In the genomic region with DNA sequence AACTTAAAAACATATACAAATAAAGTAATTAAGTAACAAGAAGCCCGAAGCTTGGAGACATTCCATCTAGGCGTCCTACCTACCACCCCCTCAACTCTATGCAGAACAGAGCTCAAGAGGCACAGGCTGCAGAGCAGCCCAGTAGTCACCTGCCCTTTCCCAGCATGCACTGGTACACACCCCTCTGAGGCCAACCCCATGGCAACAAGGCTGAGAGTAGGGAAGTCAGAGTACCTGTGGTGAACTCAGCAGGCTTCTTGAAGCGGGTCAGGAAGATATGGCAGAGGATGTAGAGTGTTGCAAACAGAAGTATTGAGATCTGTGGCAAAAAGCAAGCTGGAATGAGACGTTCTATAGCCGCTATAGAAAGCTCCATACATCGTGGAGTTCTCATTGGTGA, we compare ENCODE assay signal across 23 mouse cellular contexts. TPM values are rescaled to one million over a fixed set of nuclear protein-coding genes. Genes with fewer than 3 reads are reported as not detected.
DNase-seq lines count a peak whose midpoint lies in the region; ATAC-seq and TF ChIP-seq lines count a peak whose summit lies in the region.
"Had no signal": no experiment of that assay in that cellular context is flagged by ENCODE, and none has a peak within 500 bp of the region (broad histone marks: within the 10 kb centered on the region; RNA-seq: fewer than 3 reads in every experiment).

No protein-coding gene starts in this region.

- no peak for ATAC-seq in forebrain, embryonic 13.5 days
- ATAC-seq in forebrain, embryonic 16.5 days, result no peak
- ATAC-seq in midbrain, embryonic 13.5 days, result no peak
- ATAC-seq: hindbrain, embryonic 16.5 days; inflammation-experienced regulatory T-cells, adult 6 months had no signal

- TF ChIP-seq POLR2A in thymus, adult 2 months (IDR thresholded peaks at IDR 0.05; ENCODE audit: control insufficient read depth, extremely low read depth, insufficient read depth, low read length, poor library complexity), result no peak

- TF ChIP-seq CTCF in thymus, adult 2 months (IDR thresholded peaks at IDR 0.05; ENCODE audit: borderline replicate concordance, control insufficient read depth, extremely low read depth, insufficient read depth, low read length, poor library complexity), result no peak
- TF ChIP-seq CTCF in left cerebral cortex, adult 2 months (IDR thresholded peaks at IDR 0.05), result no peak

- intact Hi-C loops in left cerebral cortex, adult 2 months (cut with DNase I), result loop anchor here (5.0 to 10.0 kb wide), 2 partner anchors 33 to 380 kb away; partner anchors contain the start of genes Fam186b and Prpf40b

- no peak overlapping the region for H3K4me3 ChIP-seq in forebrain, embryonic 13.5 days
- no peak overlapping the region for H3K4me3 ChIP-seq in forebrain, embryonic 16.5 days (replicated peaks; ENCODE audit: low read length)
- no peak overlapping the region for H3K4me3 ChIP-seq in midbrain, embryonic 13.5 days (replicated peaks)
- H3K4me3 ChIP-seq in midbrain, embryonic 10.5 days, result no peak overlapping the region
- no peak overlapping the region for H3K4me3 ChIP-seq in thymus, adult 2 months (ENCODE audit: control insufficient read depth, insufficient read depth, low read length)
- H3K4me3 ChIP-seq in left cerebral cortex, adult 2 months, result no peak overlapping the region
- H3K4me3 ChIP-seq: embryonic facial prominence, embryonic 13.5 days; gastrocnemius, adult 2 months; hindbrain, embryonic 12.5 days had no signal

- 94% methylated on average over 6 of the region's 6 CpGs for WGBS in forebrain, embryonic 13.5 days
- 93% methylated on average over 6 of the region's 6 CpGs for WGBS in forebrain, embryonic 16.5 days
- 95% methylated on average over 6 of the region's 6 CpGs for WGBS in midbrain, embryonic 13.5 days
- 92% methylated on average over 6 of the region's 6 CpGs for WGBS in midbrain, embryonic 10.5 days
- 92% methylated on average over 6 of the region's 6 CpGs for WGBS in thymus, adult 2 months

- no peaks in the 10 kb centered on the region for H3K27me3 ChIP-seq in forebrain, embryonic 13.5 days
- H3K27me3 ChIP-seq in forebrain, embryonic 16.5 days (replicated peaks; ENCODE audit: control insufficient read depth, insufficient read depth, low read length), result no peaks in the 10 kb centered on the region
- no peaks in the 10 kb centered on the region for H3K27me3 ChIP-seq in midbrain, embryonic 13.5 days
- H3K27me3 ChIP-seq in midbrain, embryonic 10.5 days (ENCODE audit: low read depth, poor library complexity, severe bottlenecking), result no peaks in the 10 kb centered on the region
- no peaks in the 10 kb centered on the region for H3K27me3 ChIP-seq in thymus, adult 2 months (ENCODE audit: control insufficient read depth, insufficient read depth, low read length)
- no peaks in the 10 kb centered on the region for H3K27me3 ChIP-seq in splenic B cell, adult 2 months (ENCODE audit: control insufficient read depth, insufficient read depth, low read length, poor library complexity, severe bottlenecking)
- H3K27me3 ChIP-seq: embryonic facial prominence, embryonic 13.5 days; hindbrain, embryonic 12.5 days had no signal

- H3K27ac ChIP-seq in forebrain, embryonic 13.5 days, result no peak overlapping the region
- no peak overlapping the region for H3K27ac ChIP-seq in forebrain, embryonic 16.5 days (ENCODE audit: low read length)
- H3K27ac ChIP-seq in midbrain, embryonic 13.5 days, result no peak overlapping the region
- no peak overlapping the region for H3K27ac ChIP-seq in midbrain, embryonic 10.5 days (replicated peaks)
- no peak overlapping the region for H3K27ac ChIP-seq in thymus, adult 2 months (ENCODE audit: control insufficient read depth, insufficient read depth, low read length)
- H3K27ac ChIP-seq in left cerebral cortex, adult 2 months, result no peak overlapping the region
- H3K27ac ChIP-seq: embryonic facial prominence, embryonic 13.5 days; gastrocnemius, adult 2 months; hindbrain, embryonic 12.5 days had no signal

- 0 out of 2 replicates have a peak overlapping the region, but pooled peaks have one; percentile 66 for H3K4me2 ChIP-seq in forebrain, embryonic 13.5 days
- H3K4me2 ChIP-seq in forebrain, embryonic 16.5 days (ENCODE audit: low read length), result no peak overlapping the region
- 0 out of 2 replicates have a peak overlapping the region, but pooled peaks have one; percentile 72 for H3K4me2 ChIP-seq in midbrain, embryonic 13.5 days (replicated peaks)
- H3K4me2 ChIP-seq: embryonic facial prominence, embryonic 13.5 days had no signal

- H3K36me3 ChIP-seq in forebrain, embryonic 13.5 days (ENCODE audit: poor library complexity, severe bottlenecking), result peaks cover 55% of the 10 kb centered on the region
- H3K36me3 ChIP-seq in forebrain, embryonic 16.5 days (ENCODE audit: control insufficient read depth, insufficient read depth), result peaks cover 18% of the 10 kb centered on the region
- peaks cover 47% of the 10 kb centered on the region for H3K36me3 ChIP-seq in midbrain, embryonic 13.5 days
- H3K36me3 ChIP-seq in midbrain, embryonic 10.5 days, result peaks cover 57% of the 10 kb centered on the region
- peaks cover 36% of the 10 kb centered on the region for H3K36me3 ChIP-seq in thymus, adult 2 months (ENCODE audit: control insufficient read depth, insufficient read depth, low read length)
- peaks cover 5% of the 10 kb centered on the region for H3K36me3 ChIP-seq in splenic B cell, adult 2 months (ENCODE audit: control insufficient read depth, insufficient read depth, low read length, poor library complexity, severe bottlenecking)

- no peak for DNase-seq in midbrain, embryonic 10.5 days (ENCODE audit: low spot score)
- peak; percentile 25 for DNase-seq in thymus, adult 2 months
- DNase-seq in thymus, postnatal 10 days (ENCODE audit: low spot score in 2 of 2), result no peak
- DNase-seq in splenic B cell, adult 2 months (ENCODE audit: low read depth, low spot score), result peak; percentile 25
- no peak for DNase-seq in left cerebral cortex, adult 2 months (ENCODE audit: extremely low spot score in 1 of 2, low spot score in 2 of 2)
- DNase-seq: adrenal gland, postnatal 14 days; cerebellum, adult 11-12 months; cerebellum, adult 9-10 months; cerebellum, postnatal 25 days; gastrocnemius, adult 2 months; gastrocnemius, postnatal 25 days; heart, postnatal 10 days; heart, postnatal 4 days had no signal

- H3K4me1 ChIP-seq in forebrain, embryonic 13.5 days, result peaks cover 29% of the 10 kb centered on the region
- H3K4me1 ChIP-seq in forebrain, embryonic 16.5 days (replicated peaks; ENCODE audit: control insufficient read depth, insufficient read depth, low read length), result peaks cover 26% of the 10 kb centered on the region
- H3K4me1 ChIP-seq in midbrain, embryonic 13.5 days (replicated peaks), result peaks cover 33% of the 10 kb centered on the region
- peaks cover 31% of the 10 kb centered on the region for H3K4me1 ChIP-seq in midbrain, embryonic 10.5 days
- peaks cover 18% of the 10 kb centered on the region for H3K4me1 ChIP-seq in thymus, adult 2 months (replicated peaks; ENCODE audit: control insufficient read depth, insufficient read depth, low read length)

- no peak overlapping the region for H3K9ac ChIP-seq in forebrain, embryonic 13.5 days
- no peak overlapping the region for H3K9ac ChIP-seq in forebrain, embryonic 16.5 days (replicated peaks; ENCODE audit: low read depth, low read length)
- no peak overlapping the region for H3K9ac ChIP-seq in midbrain, embryonic 13.5 days (replicated peaks)
- H3K9ac ChIP-seq: hindbrain, embryonic 12.5 days had no signal

- no peaks in the 10 kb centered on the region for H3K9me3 ChIP-seq in forebrain, embryonic 13.5 days (replicated peaks)
- H3K9me3 ChIP-seq in forebrain, embryonic 16.5 days (ENCODE audit: control insufficient read depth, low read length), result no peaks in the 10 kb centered on the region
- no peaks in the 10 kb centered on the region for H3K9me3 ChIP-seq in midbrain, embryonic 13.5 days
- no peaks in the 10 kb centered on the region for H3K9me3 ChIP-seq in midbrain, embryonic 10.5 days (replicated peaks)
- H3K9me3 ChIP-seq: embryonic facial prominence, embryonic 13.5 days; G1E; hindbrain, embryonic 12.5 days had no signal

RNA-seq across cellular contexts. Expression of gene Lmbr1l, which starts 3.1 kb away (rescaled TPM):
- polyA plus RNA-seq in forebrain, embryonic 13.5 days (2015; fragmentation: Nextera tagmentation; extraction: Ambion mirVana), result 39.8 and 47.1 TPM in 2 replicates
- polyA plus RNA-seq in forebrain, embryonic 16.5 days (2015; fragmentation: Nextera tagmentation; extraction: Ambion mirVana), result 43.0 and 54.9 TPM in 2 replicates
- 40.7 and 50.1 TPM in 2 replicates for polyA plus RNA-seq in midbrain, embryonic 13.5 days (2015; fragmentation: Nextera tagmentation; extraction: Ambion mirVana)
- 24.7 and 28.6 TPM in 2 replicates for polyA plus RNA-seq in midbrain, embryonic 10.5 days (2016; fragmentation: Nextera tagmentation; extraction: Ambion mirVana)
- 390 and 404 TPM in 2 replicates for polyA plus RNA-seq in thymus, adult 2 months (2012; rRNA removed)
- total RNA-seq in left cerebral cortex, adult 2 months (2021), result 10 to 100 TPM; 17.8 to 19.1 TPM

RNA-seq across cellular contexts. Expression of gene Dhh, which starts 16.6 kb away (rescaled TPM):
- polyA plus RNA-seq in forebrain, embryonic 13.5 days (2015; fragmentation: Nextera tagmentation; extraction: Ambion mirVana), result 0.22 and 0.28 TPM in 2 replicates
- 0.65 and 0.66 TPM in 2 replicates for polyA plus RNA-seq in forebrain, embryonic 16.5 days (2015; fragmentation: Nextera tagmentation; extraction: Ambion mirVana)
- 0.48 and 0.82 TPM in 2 replicates for polyA plus RNA-seq in midbrain, embryonic 13.5 days (2015; fragmentation: Nextera tagmentation; extraction: Ambion mirVana)
- 0.27 and 0.58 TPM in 2 replicates for polyA plus RNA-seq in midbrain, embryonic 10.5 days (2016; fragmentation: Nextera tagmentation; extraction: Ambion mirVana)
- polyA plus RNA-seq in thymus, adult 2 months (2012; rRNA removed), result 1.1 and 2.6 TPM in 2 replicates
- under 1 TPM in 1 of 2 experiments, not detected in 1; 0.28 TPM for total RNA-seq in left cerebral cortex, adult 2 months (2021)
- total RNA-seq: granulocyte monocyte progenitor cell, adult 5-6 weeks had no signal
- polyA plus RNA-seq: G1E had no signal

RNA-seq across cellular contexts. Expression of gene Tuba1b, which starts 19.5 kb away (rescaled TPM):
- 1,607 and 1,715 TPM in 2 replicates for polyA plus RNA-seq in forebrain, embryonic 13.5 days (2015; fragmentation: Nextera tagmentation; extraction: Ambion mirVana)
- polyA plus RNA-seq in forebrain, embryonic 16.5 days (2015; fragmentation: Nextera tagmentation; extraction: Ambion mirVana), result 1,178 and 1,185 TPM in 2 replicates
- polyA plus RNA-seq in midbrain, embryonic 13.5 days (2015; fragmentation: Nextera tagmentation; extraction: Ambion mirVana), result 1,161 and 1,231 TPM in 2 replicates
- polyA plus RNA-seq in midbrain, embryonic 10.5 days (2016; fragmentation: Nextera tagmentation; extraction: Ambion mirVana), result 2,448 and 2,588 TPM in 2 replicates
- 3,866 and 5,106 TPM in 2 replicates for polyA plus RNA-seq in thymus, adult 2 months (2012; rRNA removed)
- 100 to 1,000 TPM; 509 to 550 TPM for total RNA-seq in left cerebral cortex, adult 2 months (2021)

RNA-seq across cellular contexts. Expression of gene Rhebl1, which starts 20.6 kb away (rescaled TPM):
- 31.7 and 33.0 TPM in 2 replicates for polyA plus RNA-seq in forebrain, embryonic 13.5 days (2015; fragmentation: Nextera tagmentation; extraction: Ambion mirVana)
- 51.2 and 52.7 TPM in 2 replicates for polyA plus RNA-seq in forebrain, embryonic 16.5 days (2015; fragmentation: Nextera tagmentation; extraction: Ambion mirVana)
- 33.0 and 33.9 TPM in 2 replicates for polyA plus RNA-seq in midbrain, embryonic 13.5 days (2015; fragmentation: Nextera tagmentation; extraction: Ambion mirVana)
- 19.3 and 23.9 TPM in 2 replicates for polyA plus RNA-seq in midbrain, embryonic 10.5 days (2016; fragmentation: Nextera tagmentation; extraction: Ambion mirVana)
- 8.0 and 9.8 TPM in 2 replicates for polyA plus RNA-seq in thymus, adult 2 months (2012; rRNA removed)
- 10 to 100 TPM; 11.8 to 12.1 TPM for total RNA-seq in left cerebral cortex, adult 2 months (2021)

RNA-seq across cellular contexts. Expression of gene Gm49450, which starts 38.4 kb away (rescaled TPM):
- polyA plus RNA-seq in forebrain, embryonic 13.5 days (2015; fragmentation: Nextera tagmentation; extraction: Ambion mirVana), result not detected in 2 replicates
- polyA plus RNA-seq in forebrain, embryonic 16.5 days (2015; fragmentation: Nextera tagmentation; extraction: Ambion mirVana), result not detected in 2 replicates
- polyA plus RNA-seq in midbrain, embryonic 13.5 days (2015; fragmentation: Nextera tagmentation; extraction: Ambion mirVana), result not detected in 2 replicates
- polyA plus RNA-seq in midbrain, embryonic 10.5 days (2016; fragmentation: Nextera tagmentation; extraction: Ambion mirVana), result not detected in 2 replicates
- 82.1 and 153 TPM in 2 replicates for polyA plus RNA-seq in thymus, adult 2 months (2012; rRNA removed)
- not detected for total RNA-seq in left cerebral cortex, adult 2 months (2021)
- total RNA-seq: adrenal gland, postnatal 14 days; G1E; gastrocnemius, adult 2 months; gastrocnemius, postnatal 25 days; granulocyte monocyte progenitor cell, adult 5-6 weeks; heart, postnatal 10 days; heart, postnatal 4 days had no signal
- polyA plus RNA-seq: embryonic facial prominence, embryonic 13.5 days; G1E; heart, embryonic 14.5 days; hindbrain, embryonic 12.5 days; hindbrain, embryonic 16.5 days; inflammation-experienced regulatory T-cells, adult 6 months had no signal

Comparison
In these comparisons a context has a peak if more than half of its experiments do, and no peak if none do; other contexts are left out.
1. DNase-seq: peak in thymus, adult 2 months (single experiment) and splenic B cell, adult 2 months (single experiment); none in midbrain, embryonic 10.5 days (single experiment), thymus, postnatal 10 days (0 of 2) and left cerebral cortex, adult 2 months (0 of 2).